Comparison of ENCODE assay signal across 7 mouse cellular contexts in the genomic region with DNA sequence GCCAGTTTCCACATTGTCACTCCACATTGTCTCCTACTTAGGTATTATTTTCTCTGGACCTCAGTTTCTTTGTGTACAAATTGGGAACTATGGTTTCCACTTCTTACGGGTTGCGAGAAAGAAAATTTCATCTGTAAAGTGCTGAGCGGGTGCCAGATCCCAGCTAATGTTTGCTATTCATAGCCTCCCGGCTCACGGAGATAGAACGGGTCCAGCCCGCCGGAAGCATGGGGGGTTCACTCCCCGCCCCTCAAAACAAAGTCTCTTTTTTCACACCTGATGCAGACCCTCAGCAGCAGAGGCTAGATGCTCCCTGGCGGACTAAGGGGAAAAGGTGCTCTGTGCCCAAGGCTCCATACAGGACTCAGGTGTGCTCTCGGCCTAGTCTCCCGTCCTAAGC. TPM values are rescaled to one million over a fixed set of nuclear protein-coding genes. Genes with fewer than 3 reads are reported as not detected.
DNase-seq lines count a peak whose midpoint lies in the region.

No protein-coding gene starts in this region.

- WGBS in forebrain, embryonic 10.5 days: 6% methylated on average over 12 of the region's 12 CpGs
- WGBS in limb, embryonic 10.5 days: 6% methylated on average over 12 of the region's 12 CpGs

- H3K27me3 ChIP-seq in forebrain, embryonic 10.5 days (ENCODE audit: poor library complexity, severe bottlenecking): peaks cover 71% of the 10 kb centered on the region
- H3K27me3 ChIP-seq in limb, embryonic 10.5 days (ENCODE audit: low read depth, poor library complexity, severe bottlenecking): peaks cover 81% of the 10 kb centered on the region

- no peaks in the 10 kb centered on the region for H3K9me3 ChIP-seq in forebrain, embryonic 10.5 days
- no peaks in the 10 kb centered on the region for H3K9me3 ChIP-seq in limb, embryonic 10.5 days (replicated peaks)

- DNase-seq in left cerebral cortex, postnatal 25 days (ENCODE audit: low spot score in 2 of 2): peak; percentile 40 to 42
- no peak for DNase-seq in left cerebral cortex, postnatal 10 days (ENCODE audit: extremely low spot score in 1 of 2, low spot score in 2 of 2)
- DNase-seq in forebrain, embryonic 10.5 days (ENCODE audit: extremely low spot score, low spot score): no peak
- DNase-seq in limb, embryonic 10.5 days (ENCODE audit: low spot score): no peak
- peak; percentile 43 to 51 for DNase-seq in right cerebral cortex, adult 2 months (ENCODE audit: low spot score in 2 of 2)
- DNase-seq in yolk sac, embryonic 10.5 days (ENCODE audit: low spot score): no peak
- no peak for DNase-seq in cerebellum, postnatal 36 days

- peak overlapping the region; percentile 85 for H3K27ac ChIP-seq in forebrain, embryonic 10.5 days
- H3K27ac ChIP-seq in limb, embryonic 10.5 days: peak overlapping the region; percentile 80

- intact Hi-C loops in left cerebral cortex, postnatal 25 days (cut with DNase I): loop anchor here (2.0 kb wide), 1 partner anchor 167 kb away; no protein-coding TSS in a partner anchor
- intact Hi-C loops in left cerebral cortex, postnatal 10 days (cut with DNase I): loop anchor here (5.0 to 10.0 kb wide), 2 partner anchors 169 to 196 kb away; no protein-coding TSS in a partner anchor

- peak overlapping the region; percentile 84 for H3K4me3 ChIP-seq in forebrain, embryonic 10.5 days
- peak overlapping the region; percentile 80 for H3K4me3 ChIP-seq in limb, embryonic 10.5 days

- H3K36me3 ChIP-seq in forebrain, embryonic 10.5 days (replicated peaks): no peaks in the 10 kb centered on the region
- H3K36me3 ChIP-seq in limb, embryonic 10.5 days: no peaks in the 10 kb centered on the region

- H3K4me1 ChIP-seq in forebrain, embryonic 10.5 days: peaks cover 40% of the 10 kb centered on the region
- peaks cover 34% of the 10 kb centered on the region for H3K4me1 ChIP-seq in limb, embryonic 10.5 days

RNA-seq across cellular contexts. Expression of a gene that starts 0.6 kb away (rescaled TPM):
- total RNA-seq in left cerebral cortex, postnatal 25 days (2021): 100 to 1,000 TPM; 100 to 101 TPM
- total RNA-seq in left cerebral cortex, postnatal 10 days (2021): 10 to 100 TPM; 62.2 to 62.9 TPM
- 2.9 and 3.4 TPM in 2 replicates for polyA plus RNA-seq in forebrain, embryonic 10.5 days (2016; fragmentation: Nextera tagmentation; extraction: Ambion mirVana)
- 1.4 and 1.5 TPM in 2 replicates for polyA plus RNA-seq in limb, embryonic 10.5 days (2016; fragmentation: Nextera tagmentation; extraction: Ambion mirVana)

Comparison
In these comparisons a context has a peak if more than half of its experiments do, and no peak if none do; other contexts are left out.
1. DNase-seq: peak in left cerebral cortex, postnatal 25 days (2 of 2) and right cerebral cortex, adult 2 months (2 of 2); none in left cerebral cortex, postnatal 10 days (0 of 2), forebrain, embryonic 10.5 days (single experiment), limb, embryonic 10.5 days (single experiment), yolk sac, embryonic 10.5 days (single experiment) and cerebellum, postnatal 36 days (0 of 2).